Mouse (Mus musculus) left cerebral cortex, adult 8-10 months (tissue): ENCODE data around the gene Men1. TPM values are rescaled to one million over a fixed set of nuclear protein-coding genes. Genes with fewer than 3 reads are reported as not detected.
"Not testable (repeated sequence)": the region's sequence is repeated elsewhere in the genome, so short reads cannot be mapped to it uniquely, and the experiment has no call there.

Experiments used
- DNase-seq, 2 experiments: peaks; one replicate each; pipeline ENCODE4 v3.0.0; 2022; ENCODE audit warnings: low spot score in 2 of 2
- total RNA-seq, 4 experiments: library from RNA; stranded (reverse); gene quantifications; 2 replicates each; pipeline ENCODE4 v1.2.4; 2022

The Men1 gene
- total RNA-seq, 4 experiments from 2014 or later = 58.9 to 66.9 (median 62.6) TPM

GRCm38 (mm10) chr19:6304787-6305516 lies 29.8 kb upstream of the Men1 start:
- peak; percentile 50 to 61 for DNase-seq

DNA sequence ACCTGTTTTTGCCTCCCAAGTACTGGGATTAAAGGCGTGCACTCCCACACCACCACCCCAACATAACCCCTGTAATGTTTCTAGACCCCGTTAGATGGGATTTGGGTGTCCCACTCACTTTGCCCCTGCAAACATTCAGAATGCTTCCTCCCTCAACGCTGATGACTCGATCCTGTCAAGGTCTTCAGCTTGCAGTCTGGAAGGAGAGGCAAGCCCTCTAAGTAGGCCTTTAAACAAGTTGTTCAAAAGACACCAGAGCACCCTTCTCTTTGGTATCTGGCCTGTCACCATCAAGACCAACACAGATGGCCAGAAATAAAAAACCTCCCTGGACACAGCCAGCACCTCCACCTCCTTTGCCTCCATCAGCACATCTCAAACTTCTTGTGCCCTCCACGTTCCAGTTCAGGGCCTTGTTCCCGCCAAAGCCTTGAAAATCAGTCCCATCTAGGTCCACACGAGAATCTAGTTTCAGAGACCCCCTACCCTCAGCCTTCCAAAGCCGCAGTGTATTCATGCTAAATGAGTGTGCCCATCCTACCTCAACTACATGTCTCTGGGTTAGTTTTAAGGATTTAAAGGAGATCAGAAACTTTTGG lies 29.2 kb upstream of the Men1 start:
- no peak for DNase-seq

DNA sequence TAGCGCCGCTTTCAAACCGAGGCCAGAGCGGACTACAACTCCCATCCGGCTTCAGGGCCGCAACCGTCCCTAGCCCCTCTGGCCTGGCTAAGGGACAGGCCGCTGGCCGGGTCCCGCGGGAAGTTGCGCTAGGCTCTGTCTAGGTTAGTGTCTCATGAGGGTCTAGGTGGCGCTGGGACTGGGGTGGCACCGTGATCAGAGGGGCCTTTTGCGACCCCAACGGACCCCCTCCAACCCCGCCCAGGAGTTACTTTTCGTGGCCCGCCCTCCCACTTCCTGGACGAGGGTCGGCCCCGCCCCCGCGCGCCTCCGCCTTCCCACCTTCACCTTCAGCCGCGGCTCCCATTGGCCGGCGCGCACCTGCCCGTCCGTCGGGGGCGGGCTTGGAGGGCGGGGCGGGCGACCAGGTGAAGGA lies 28.6 kb upstream of the Men1 start, which contains the start of gene Cdc42bpg:
Gene Cdc42bpg, plus strand, starts transcription at position 320 of the 415 bp plus-strand sequence.
- no peak for DNase-seq

- DNase-seq = no peak
Observed at GRCm38 (mm10) chr19:6306586-6306985, 28.2 kb upstream of the Men1 start.

- DNase-seq = no peak
Observed at GRCm38 (mm10) chr19:6307733-6308531, 26.8 kb upstream of the Men1 start.

DNA sequence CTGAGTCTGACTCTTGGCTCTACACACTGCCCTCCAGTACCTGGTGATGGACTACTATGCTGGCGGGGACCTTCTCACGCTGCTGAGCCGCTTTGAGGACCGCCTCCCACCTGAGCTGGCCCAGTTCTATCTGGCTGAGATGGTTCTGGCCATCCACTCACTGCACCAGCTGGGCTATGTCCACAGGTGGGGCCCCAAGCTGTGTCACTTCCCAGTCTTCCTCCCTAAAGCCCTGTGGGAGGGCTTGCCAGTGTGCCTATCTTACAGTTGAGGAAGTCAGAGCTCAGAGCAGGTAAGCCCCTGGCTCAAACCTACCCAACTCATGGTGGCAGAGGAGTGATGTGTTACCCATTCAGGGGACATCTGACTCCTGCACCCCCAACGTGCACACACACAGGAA lies 24.6 kb upstream of the Men1 start:
- no peak for DNase-seq

DNA sequence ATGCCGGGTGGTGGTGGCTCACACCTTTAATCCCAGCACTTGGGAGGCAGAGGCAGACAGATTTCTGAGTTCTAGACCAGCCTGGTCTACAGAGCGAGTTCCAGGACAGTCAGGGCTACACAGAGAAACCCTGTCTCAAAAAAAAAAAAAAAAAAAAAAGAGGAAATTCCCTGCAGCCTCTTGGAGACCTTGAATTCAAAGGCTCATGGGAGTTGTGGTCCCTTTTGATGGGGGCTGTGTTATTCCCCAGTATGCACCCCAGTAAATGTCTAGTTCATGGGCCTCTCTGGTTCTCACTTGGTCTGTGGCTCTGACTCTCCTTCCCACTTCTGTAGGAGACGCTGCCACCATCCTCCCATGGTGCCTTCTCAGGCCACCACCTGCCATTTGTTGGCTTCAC lies 23.0 kb upstream of the Men1 start:
- not testable (repeated sequence) for DNase-seq

DNA sequence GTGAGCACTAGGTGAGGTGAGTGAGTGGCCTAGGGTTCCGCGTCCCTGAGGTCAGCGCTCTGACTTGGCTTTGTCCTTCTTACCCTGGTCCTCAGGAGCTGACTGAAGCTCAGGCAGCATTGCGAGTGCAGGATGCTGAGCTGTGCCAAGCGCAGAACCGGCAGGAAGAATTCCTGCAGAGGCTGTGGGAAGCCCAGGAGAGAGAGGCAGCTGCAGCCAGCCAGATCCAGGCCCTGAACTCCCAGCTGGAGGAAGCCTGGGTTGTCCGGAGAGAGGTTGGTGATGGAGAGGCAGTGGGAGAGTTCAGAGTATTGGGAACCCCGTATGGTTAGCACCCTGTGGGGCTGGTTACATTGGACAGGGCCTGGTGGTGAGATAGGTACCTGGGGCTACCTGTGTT lies 21.0 kb upstream of the Men1 start:
- no peak for DNase-seq

DNA sequence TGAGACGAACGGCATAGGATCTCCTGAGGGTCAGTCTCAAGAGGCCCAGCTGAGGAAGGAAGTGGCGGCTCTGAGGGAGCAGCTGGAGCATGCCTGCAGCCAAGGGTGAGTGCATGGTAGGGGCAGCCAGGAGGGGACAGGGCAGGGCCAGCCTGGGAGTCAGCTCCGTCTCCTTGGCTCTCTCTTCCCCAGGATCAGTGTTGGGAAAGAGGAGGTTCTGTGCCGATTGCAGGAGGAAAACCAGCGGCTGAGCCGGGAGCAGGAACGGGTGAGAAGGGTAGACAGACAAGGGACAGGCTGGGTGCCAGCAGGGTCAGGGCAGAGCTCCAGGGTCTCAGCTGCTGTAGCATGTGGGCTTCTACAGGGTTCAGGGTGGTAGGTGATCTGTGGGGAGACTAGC lies 20.3 kb upstream of the Men1 start:
- no peak for DNase-seq

GRCm38 (mm10) chr19:6315573-6315972 lies 19.2 kb upstream of the Men1 start:
- no peak for DNase-seq

GRCm38 (mm10) chr19:6318145-6318544 lies 16.6 kb upstream of the Men1 start:
- no peak for DNase-seq

- no peak for DNase-seq
Observed at GRCm38 (mm10) chr19:6321358-6321757, 13.4 kb upstream of the Men1 start.

DNA sequence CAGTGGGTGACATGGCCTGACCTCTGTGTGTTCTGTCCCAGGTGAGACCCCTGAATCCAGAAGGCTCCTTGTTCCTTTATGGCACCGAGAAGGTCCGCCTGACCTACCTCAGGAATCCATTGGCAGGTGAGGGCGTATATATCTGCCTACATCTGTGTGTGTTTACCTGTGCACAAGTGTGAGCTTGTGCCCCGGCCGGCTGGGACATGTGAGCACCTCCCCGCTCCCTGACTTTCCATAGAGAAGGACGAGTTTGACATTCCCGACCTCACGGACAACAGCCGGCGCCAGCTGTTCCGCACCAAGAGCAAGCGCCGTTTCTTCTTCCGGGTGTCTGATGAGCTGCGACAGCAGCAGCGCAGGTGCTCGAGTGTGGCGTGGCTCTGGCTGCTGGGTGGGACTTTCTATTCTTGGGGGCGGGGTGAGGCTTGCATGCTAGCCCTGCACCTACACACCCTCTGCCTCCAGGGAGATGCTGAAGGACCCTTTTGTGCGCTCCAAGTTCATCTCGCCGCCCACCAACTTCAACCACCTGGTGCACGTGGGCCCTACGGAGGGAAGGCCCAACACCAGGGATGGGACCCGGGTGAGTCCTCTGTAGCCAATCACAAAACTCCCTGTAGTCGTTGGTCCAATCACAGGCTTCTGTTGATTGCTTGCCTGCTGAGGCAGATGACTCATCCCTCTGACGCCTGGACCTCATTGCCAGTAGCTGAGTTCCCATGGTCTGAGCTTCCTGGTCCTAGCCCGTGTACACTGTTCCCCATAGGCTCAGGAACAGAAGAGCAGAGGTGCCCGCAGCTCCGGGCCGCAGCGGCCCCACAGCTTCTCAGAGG lies 12.8 kb upstream of the Men1 start:
- DNase-seq = no peak

DNA sequence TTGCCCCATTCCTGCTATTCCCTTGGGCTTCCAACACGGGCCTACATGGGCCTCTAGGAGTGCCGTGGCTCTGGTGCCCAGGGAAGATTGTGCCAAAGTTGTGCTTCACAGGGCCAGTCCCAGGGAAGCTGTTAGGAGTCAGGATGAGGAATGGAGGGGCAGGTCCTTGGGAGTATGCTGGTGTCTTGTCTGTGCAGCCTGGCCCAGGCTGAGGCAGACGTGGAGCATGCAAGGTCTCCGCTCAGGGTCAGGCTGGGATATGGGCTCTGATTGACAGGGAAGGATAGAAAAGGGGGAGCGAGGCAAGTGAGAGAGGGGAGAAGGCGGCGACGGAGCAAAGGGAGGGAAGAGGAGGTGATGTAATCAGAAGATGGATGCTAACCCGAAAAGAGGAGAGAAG lies 10.0 kb upstream of the Men1 start:
- DNase-seq = no peak

- no peak for DNase-seq
Observed at GRCm38 (mm10) chr19:6331178-6331577, 3.6 kb upstream of the Men1 start.

DNA sequence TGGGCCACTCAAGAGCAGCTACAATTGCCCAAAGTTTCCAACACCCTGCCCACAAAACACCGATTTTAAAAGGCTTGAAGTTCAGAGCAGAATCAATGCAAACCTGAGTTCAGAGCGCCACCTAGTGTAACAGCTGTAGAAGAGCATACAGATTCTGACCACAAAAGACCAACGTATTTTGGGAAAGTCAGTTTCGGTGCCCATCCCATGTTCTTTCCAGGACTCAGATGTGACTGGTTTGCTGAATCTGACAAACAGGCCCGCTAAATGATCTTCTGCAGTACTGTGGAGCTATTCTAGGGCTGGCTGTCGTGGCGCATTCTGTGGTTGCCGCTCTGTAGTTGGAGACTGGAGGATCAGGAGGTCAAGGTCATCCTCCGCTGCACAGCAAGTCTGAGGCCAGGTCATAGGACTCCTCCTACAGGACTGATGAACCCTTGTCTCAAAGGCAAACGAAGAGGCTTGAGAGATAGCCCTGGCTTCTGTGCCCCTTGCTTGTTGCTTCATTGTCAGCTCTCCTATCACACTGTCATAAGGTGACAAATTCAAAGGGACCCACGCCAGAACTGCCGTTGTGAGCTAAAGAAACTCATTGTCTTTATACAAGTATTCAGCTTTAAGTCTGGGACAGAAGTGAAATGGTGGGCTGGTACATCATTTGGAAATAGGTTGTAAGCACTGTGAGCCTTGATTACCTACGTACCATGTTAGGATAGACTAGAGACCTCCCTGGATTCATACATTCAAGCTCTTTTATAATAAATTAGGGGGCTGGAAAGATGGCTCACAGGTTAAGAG lies 2.9 kb upstream of the Men1 start:
- no peak for DNase-seq

- no peak for DNase-seq
Observed at GRCm38 (mm10) chr19:6333761-6334595, 801 bp upstream of the Men1 start.

DNA sequence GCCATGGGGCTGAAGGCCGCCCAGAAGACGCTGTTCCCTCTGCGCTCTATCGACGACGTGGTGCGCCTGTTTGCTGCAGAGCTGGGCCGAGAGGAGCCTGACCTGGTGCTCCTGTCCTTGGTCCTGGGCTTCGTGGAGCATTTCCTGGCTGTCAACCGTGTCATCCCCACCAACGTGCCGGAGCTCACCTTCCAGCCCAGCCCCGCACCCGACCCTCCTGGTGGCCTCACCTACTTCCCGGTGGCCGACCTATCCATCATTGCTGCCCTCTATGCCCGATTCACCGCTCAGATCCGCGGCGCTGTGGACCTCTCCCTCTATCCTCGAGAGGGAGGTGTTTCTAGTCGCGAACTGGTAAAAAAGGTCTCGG lies 664 bp downstream of the Men1 start:
- DNase-seq = no peak

- no peak for DNase-seq
Observed at GRCm38 (mm10) chr19:6336920-6337319, 2.1 kb downstream of the Men1 start.

- DNase-seq = no peak
Observed at GRCm38 (mm10) chr19:6338171-6338570, 3.4 kb downstream of the Men1 start.
